In genomic region chr14:55478651-55479599, GRCm38 (mm10) we compare ENCODE assay signal across 7 mouse cellular contexts. TPM values are rescaled to one million over a fixed set of nuclear protein-coding genes. Genes with fewer than 3 reads are reported as not detected.
DNase-seq lines count a peak whose midpoint lies in the region; ATAC-seq lines count a peak whose summit lies in the region.

Dhrs4 (plus strand) TSS chr14:55478758.

- H3K36me3 ChIP-seq in intestine, embryonic 16.5 days (ENCODE audit: control insufficient read depth, insufficient read depth, low read length) = 0 out of 2 replicates have a peak, but pooled peaks cover under 1% of the 10 kb centered on the region
- H3K36me3 ChIP-seq in midbrain, embryonic 10.5 days = no peaks in the 10 kb centered on the region

- DNase-seq in adrenal gland, adult 2 months = peak; percentile 89
- peak; percentile 86 for DNase-seq in embryo, embryonic 9.5 days (ENCODE audit: extremely low spot score)
- peak; percentile 53 to 75 for DNase-seq in gastrocnemius, postnatal 4 days (ENCODE audit: low spot score in 2 of 2)
- peak; percentile 73 to 77 for DNase-seq in left cerebral cortex, postnatal 36 days (ENCODE audit: low spot score in 2 of 2)
- peak; percentile 81 for DNase-seq in midbrain, embryonic 10.5 days (ENCODE audit: low spot score)
- DNase-seq in right cerebral cortex, postnatal 36 days (ENCODE audit: low spot score in 2 of 2) = peak; percentile 63 to 69

- peak within 1 kb of the TSS; percentile 86 for H3K9ac ChIP-seq in intestine, embryonic 16.5 days (ENCODE audit: low read depth, low read length)

- peak within 1 kb of the TSS; percentile 69 for H3K4me3 ChIP-seq in intestine, embryonic 16.5 days (ENCODE audit: low read length)
- peak within 1 kb of the TSS; percentile 72 for H3K4me3 ChIP-seq in midbrain, embryonic 10.5 days

- no peaks in the 10 kb centered on the region for H3K27me3 ChIP-seq in intestine, embryonic 16.5 days (replicated peaks; ENCODE audit: control insufficient read depth, insufficient read depth, low read length)
- no peaks in the 10 kb centered on the region for H3K27me3 ChIP-seq in midbrain, embryonic 10.5 days (ENCODE audit: low read depth, poor library complexity, severe bottlenecking)

- ATAC-seq in intestine, embryonic 16.5 days = peak; percentile 98

- peaks cover 13% of the 10 kb centered on the region for H3K4me1 ChIP-seq in intestine, embryonic 16.5 days (ENCODE audit: control insufficient read depth, insufficient read depth, low read length)
- peaks cover 16% of the 10 kb centered on the region for H3K4me1 ChIP-seq in midbrain, embryonic 10.5 days

- WGBS in intestine, embryonic 16.5 days = under 1% methylated on average over 38 of the region's 38 CpGs
- WGBS in midbrain, embryonic 10.5 days = 1% methylated on average over 38 of the region's 38 CpGs

- intact Hi-C loops in left cerebral cortex, postnatal 36 days (cut with DNase I) = no loop called here

- peak within 1 kb of the TSS; percentile 80 for H3K4me2 ChIP-seq in intestine, embryonic 16.5 days (ENCODE audit: low read depth, low read length)

- H3K9me3 ChIP-seq in intestine, embryonic 16.5 days (ENCODE audit: control insufficient read depth, low read length) = no peaks in the 10 kb centered on the region
- H3K9me3 ChIP-seq in midbrain, embryonic 10.5 days (replicated peaks) = no peaks in the 10 kb centered on the region

- peak within 1 kb of the TSS; percentile 91 for H3K27ac ChIP-seq in intestine, embryonic 16.5 days (ENCODE audit: low read length)
- peak within 1 kb of the TSS; percentile 92 for H3K27ac ChIP-seq in midbrain, embryonic 10.5 days (replicated peaks)

RNA-seq across cellular contexts. Expression of gene Dhrs4, which starts in this region (rescaled TPM):
- 100 to 1,000 TPM in 1 of 2 experiments, 10 to 100 TPM in 1; 80.6 to 110 TPM for total RNA-seq in adrenal gland, adult 2 months (2021)
- polyA plus RNA-seq in adrenal gland, adult 2 months (2012; rRNA removed) = 40.9 and 44.7 TPM in 2 replicates
- 10 to 100 TPM; 23.7 to 28.5 TPM for total RNA-seq in gastrocnemius, postnatal 4 days (2021)
- 165 and 167 TPM in 2 replicates for polyA plus RNA-seq in intestine, embryonic 16.5 days (2015; fragmentation: Nextera tagmentation; extraction: Ambion mirVana)
- 10 to 100 TPM; 17.5 to 19.1 TPM for total RNA-seq in left cerebral cortex, postnatal 36 days (2021)
- polyA plus RNA-seq in midbrain, embryonic 10.5 days (2016; fragmentation: Nextera tagmentation; extraction: Ambion mirVana) = 60.9 and 64.5 TPM in 2 replicates

Comparison
In these comparisons a context has a peak if more than half of its experiments do, and no peak if none do; other contexts are left out.
1. Peak in every context shown above with its lines: DNase-seq, ATAC-seq, H3K4me3 ChIP-seq and H3K27ac ChIP-seq.